Mouse (Mus musculus) kidney, adult 11 months (tissue): ENCODE data around the gene Rps16.

ENCODE experiments used
- DNase-seq: peaks from one replicate; pipeline ENCODE4 v3.0.0; 2022

The Rps16 gene

DNA sequence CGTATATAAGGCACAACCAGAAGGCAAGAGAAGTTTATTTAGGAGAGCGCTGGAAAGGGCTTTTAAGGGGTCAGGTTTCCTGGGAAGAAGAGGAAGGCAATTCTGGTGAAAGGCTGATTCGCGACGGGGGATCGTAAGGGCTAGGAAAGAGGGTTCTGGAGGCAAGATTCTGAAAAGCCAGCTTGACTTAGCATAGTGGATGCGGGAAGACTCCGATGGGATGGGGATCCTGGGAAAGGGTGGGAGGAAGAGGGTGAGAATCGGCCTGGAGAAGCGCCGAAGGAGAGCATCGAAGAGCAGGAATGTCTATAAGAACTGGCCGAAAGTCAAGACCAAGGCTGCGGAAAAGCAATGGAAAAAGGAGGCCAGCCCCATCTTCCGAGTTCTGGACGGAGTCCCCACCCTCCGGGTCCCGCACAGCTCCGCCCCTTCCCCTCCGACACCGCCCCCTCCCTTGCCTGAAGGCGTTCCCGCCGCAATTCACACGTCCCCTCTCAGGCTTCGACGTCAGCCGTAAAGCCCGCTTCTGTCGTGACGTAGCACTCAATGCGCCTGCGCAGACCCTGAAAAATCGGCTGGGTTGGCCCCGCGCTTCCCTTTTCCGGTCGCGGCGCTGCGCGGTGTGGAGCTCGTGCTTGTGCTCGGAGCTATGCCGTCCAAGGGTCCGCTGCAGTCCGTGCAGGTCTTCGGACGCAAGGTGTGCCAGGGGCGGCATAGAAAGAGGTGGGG, at the start of gene Rps16:
Rps16 (plus strand) TSS at position 498 of the 729 bp plus-strand sequence.
- peak; percentile 95 for DNase-seq

DNA sequence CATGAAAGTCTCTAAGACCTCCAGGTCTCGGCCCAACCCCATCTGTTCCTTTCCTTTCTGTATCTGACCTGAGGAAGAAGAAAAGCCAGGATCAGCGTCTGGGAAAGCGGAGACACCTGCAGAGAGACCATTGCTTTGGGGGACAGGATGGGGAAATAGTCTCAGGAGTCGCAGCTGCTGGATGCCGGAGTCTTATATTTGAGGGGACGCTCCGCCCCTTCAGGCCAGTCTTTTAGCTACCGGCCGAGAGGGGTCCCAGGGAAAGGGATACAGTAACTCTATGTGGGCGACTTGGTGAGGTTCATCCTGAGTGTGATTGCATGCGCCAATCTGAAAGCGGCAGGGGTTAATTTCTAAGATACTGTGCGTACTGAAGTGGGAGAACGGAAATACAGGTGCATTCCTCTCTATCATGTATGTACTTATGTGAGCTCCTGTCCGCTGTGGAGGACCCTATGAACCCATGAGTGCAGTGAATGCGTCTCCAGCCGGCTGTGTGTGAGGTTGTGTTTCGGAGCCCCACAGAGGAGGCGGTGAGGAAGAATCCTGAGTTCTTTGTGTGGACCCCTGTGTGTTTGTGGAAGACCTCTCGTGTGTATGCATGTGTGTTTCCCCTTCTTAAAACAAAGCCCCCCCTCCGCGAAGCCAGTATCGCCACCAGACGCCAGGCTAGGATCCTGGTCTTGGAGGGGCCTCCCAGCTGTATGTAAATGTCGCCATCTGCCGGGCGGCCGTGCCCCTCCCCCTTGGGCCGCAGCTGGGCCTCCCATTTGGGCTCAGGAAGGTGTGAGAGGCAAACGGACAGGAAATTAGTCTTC, 48.6 kb upstream of the Rps16 start, which contains the start of gene Dll3:
Dll3 (minus strand) TSS at position 623 of the 818 bp plus-strand sequence.
- DNase-seq, result no peak

DNA sequence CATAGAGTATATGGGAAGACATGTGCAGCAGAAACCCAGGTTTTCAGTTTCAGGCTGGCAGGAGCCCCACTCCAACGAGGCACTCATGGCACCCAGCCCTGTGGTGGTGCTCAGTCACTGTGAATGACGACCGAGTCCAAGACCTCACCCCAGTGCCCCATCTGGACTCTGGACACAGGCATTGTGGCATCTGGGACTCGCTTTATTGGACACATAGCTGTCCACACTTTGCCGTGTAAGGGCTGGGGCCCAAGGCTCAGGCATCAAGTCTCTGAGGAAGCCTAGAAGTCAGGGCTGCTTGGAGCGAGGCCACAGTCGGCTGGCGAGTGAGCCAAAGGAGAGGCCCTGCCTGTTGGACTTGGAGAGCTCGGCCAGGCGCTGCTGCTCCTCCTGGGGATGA, 44.8 kb upstream of the Rps16 start:
- peak; percentile 74 for DNase-seq

DNA sequence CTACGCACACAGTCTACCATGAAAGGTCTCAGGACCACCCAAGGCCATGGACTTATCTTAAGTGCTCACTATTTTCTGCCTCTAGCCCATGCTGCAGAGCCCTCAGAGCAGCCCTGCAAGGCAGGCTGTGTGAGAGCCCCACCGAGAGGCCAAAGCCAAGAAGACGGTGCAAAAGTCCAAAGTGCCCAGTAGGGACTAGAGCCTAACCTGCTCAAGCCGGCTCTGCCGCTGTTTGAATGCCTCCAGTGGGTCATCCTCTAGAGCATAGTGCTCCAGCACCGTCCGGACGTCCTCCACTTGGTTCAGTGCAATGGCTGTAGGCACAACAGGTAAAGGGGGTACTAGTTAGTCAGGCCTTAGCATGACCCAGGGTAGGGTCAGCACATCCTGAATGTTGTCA, 44.2 kb upstream of the Rps16 start:
- peak; percentile 77 for DNase-seq

DNA sequence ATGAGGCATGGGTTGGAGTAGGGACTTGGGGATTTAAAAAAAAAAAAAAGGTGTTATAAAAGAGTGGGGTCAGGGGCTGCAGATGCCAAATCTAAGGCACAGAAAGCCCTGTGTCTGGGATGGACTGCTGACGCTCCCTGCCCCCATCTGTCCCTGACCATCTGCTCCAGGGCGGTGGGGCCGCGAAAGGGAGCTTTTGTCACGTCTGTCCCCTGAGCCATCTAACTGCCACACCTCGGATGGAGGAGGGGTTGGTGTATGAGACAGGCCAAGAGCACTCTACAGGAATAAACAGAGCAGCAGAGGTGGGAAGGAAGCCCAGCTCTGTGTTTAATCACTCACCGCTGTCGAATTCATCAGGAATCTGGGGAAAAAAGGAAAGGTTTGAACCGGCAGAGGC, 40.7 kb upstream of the Rps16 start:
- DNase-seq, result no peak

DNA sequence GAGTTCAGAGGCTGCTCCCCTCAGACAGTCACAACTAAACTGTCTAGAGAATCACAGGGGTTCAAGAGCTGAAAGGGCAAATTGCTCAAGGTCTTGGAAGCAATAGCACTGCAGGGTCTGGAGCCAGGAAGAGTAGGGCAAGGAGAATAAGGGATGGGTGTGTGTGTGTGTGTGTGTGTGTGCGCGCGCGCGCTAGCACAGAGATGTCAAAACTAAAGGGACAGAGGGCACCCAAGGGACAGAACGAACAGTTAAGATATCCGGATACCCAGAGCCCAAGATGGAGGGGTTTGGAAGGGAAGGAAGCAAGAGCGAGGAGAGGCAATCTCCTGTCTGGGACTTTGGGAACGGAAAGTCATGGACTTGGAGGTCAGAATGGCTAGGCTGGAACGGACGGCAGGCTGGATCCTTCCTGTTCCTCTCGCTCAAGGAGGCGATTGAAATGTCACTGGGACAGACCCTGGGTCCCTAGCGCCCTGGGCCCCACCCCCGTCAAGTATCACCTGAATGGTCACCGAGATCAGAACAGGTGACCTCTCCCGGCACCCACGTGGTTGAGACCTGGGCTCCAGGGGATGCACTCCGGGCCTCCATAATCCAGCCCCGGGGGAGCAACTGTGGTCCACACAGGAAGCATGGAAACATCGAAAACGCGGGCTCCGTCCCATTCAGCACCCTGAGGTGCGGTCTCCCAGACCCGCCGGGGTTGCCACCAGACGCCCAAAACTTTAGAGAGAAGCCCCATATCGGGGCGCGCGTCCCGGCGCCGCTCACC, 39.1 kb upstream of the Rps16 start:
- DNase-seq, result no peak

DNA sequence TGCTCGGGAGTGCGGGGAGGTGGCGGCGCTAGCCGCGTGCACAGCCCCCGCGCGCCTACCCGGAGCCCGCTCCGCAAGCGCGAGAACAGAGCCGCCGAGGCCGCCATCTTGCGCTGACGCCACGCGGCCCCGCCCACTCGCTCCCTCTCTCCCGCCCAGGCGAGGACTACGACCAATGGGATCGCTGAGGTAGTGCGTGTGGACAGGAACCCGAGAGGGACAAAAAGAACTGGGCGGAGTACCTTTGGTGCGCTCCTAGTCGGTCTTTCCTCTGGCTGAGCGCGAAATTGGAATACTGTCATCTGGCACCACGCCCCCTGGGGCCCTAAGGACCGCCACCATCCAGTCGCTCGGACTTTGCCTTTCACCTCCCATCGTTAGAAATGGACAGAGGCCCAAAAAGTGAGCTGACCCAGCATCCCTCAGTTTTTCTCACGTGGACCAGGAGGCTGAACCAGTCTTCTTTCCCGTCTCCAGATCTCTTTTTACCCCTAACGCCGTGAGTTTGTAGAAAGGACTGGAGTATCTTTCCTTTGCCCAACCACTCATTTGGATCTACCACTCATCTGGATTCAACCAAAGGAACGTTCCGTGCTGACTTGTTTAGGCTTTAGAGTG, 38.4 kb upstream of the Rps16 start, which contains the start of gene Timm50:
Timm50 (minus strand) TSS at position 147 of the 618 bp plus-strand sequence.
- DNase-seq, result peak; percentile 97

DNA sequence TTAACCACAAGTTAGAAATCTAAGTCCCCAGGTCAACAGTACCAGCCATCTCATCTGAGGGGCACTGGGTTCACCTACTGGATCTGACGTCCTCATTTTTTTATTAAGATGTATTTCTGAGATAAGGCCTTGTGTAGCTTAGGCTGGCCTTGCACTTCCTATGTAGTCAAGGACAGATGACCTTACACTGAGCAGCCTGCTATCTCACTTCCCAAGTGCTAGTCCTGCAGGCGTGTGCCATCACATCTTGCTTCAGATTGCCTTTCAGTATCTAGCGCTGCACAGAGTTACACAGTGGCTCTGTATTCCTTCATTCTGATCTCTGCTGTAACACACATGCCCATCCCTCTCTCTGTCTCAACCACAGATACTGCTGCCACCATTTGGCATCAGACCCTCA, 32.4 kb upstream of the Rps16 start:
- DNase-seq, result no peak

DNA sequence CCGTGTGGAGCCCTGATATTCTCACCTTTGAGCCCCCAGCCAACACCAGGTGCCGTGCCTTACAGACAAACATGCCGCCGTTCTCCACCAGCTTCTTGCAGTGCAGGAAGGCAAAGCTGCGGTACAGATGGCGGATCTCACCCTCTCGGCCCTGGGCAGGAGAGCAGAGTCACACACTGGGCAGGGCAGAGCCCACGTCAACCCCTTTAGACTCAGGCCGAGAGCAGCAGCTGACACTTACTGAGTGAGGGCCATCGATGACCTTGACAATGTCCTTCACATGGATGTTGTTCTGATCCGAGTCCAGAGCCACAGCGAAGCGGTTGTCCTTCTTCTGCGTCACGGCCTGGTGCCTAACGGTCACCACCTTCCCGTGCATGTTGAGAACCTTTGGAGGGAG, 31.7 kb upstream of the Rps16 start:
- no peak for DNase-seq

DNA sequence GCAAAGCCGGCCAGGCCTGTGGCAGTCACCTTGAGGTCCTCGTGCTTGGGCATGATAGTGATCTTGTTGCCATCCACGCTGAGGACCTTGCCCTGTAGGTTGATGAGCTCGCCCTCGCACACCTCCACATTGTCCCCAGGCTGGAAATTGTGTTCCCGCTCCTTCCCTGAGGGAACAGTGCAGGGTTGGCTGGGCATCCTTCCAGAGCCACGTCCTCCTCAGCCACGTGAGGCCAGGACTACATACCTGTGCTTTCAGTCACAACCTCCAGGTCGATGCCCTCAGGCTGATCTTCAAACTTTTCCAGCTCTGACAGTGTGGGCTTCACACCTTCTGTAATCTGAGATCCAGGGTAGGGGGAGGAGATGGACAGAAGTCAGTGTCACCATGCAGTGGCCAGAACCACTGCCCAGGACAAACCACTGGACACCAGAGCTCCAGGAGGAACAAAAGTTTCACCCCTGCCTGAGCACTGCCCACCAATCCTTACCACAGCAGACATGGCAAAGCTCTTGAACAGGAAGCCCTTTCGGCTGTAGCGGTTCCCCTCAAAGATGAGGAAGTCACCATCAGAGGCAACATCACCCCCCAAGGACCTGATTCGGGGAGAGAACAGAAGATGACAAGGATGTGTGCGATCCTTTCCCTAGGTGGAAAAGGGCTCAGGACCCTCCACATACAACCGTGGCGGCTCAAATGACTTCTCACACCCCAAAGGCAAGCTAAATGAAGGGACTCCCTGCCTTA, 28.3 kb upstream of the Rps16 start:
- DNase-seq, result peak; percentile 67

DNA sequence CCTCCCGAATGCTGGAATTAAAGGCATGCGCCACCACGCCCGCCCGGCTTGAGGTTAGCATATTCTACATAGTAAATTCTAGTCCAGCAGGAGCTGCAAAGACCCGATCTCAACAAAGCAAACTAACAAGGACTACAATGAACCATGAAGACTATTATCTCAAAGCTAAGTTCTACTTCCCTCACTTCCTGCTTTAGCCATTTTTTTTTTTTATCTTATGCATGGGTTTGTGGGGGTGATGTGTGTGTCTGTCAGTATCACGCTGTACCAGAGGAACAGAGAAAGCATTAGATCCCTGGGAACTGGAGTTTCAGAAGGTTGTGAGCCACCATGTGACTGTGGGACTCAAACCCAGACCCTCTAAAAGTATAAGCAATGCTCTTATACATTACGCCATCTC, 25.2 kb upstream of the Rps16 start:
- DNase-seq, result no peak

DNA sequence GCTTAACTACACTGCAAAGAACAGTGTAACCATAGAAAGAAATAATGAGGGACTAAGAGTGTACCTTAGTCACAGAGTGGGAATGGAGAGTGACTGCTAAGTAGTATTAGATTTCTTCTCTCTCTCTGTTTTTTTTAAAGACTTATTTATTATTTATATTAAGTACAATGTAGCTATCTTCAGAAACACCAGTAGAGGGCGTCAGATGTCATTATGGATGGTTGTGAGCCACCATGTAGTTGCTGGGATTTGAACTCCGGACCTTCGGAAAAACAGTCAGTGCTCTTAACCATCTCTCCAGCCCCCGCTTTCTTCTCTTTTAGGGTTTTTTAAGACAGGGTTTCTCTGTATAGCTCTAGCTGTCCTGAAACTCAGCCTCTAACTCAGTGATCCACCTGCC, 24.0 kb upstream of the Rps16 start:
- no peak for DNase-seq

DNA sequence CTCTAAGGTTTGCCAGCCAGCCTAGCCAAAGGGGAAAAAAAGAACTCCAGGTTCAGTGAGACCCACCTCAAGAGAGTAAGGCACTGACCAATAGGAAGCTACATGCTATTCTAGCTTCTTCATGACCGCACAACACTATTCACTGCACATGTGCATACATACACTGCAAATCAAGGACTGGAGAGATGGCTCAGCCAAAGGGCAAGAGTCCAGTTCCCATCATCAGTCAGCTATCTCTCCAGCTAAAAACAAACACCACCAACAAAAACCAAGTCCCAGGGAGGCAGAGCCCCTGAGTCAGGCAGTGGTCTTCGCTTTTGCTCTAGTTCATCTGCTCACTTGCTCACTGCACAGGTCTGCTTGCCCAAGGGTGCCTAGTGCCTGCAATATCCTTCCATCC, 22.2 kb upstream of the Rps16 start:
- no peak for DNase-seq

DNA sequence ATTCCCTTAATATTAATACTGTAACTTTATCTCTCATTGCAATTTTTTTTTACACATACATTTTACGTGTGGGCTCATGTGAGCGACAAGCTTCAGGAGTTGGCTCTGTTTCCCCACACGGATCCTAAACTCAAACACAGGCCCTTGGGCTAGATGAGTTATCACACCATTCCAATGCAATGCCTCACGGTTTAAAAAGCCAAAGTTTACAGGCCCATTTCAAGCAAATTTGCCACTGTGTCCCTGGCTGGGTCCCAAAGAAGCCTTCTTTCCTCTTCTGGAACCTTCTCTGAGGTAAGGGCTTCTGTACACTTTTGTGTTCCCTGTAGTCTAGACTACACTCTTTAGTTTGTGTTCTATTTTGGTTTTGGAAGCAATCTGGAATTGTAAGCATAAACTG, 15.9 kb upstream of the Rps16 start:
- no peak for DNase-seq

DNA sequence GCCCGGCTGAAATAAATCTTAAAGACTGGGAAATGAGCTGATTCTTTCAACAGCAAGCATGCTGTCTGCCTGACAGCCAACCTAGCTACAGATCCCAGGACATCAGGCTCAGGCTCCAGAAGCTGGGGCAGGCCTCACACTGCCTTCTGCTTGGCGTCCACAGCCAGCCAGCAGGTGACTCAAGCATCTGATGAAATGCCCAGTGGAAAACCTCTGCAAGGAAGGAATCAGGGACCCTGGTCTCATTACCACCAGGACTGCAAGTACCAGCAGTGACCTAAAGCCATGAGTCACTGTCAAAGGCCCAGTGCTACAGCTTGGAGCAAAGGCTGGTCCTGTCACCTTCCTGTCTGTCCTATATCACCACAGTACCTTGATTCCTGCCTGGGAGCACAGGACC, 15.0 kb upstream of the Rps16 start:
- DNase-seq, result no peak

DNA sequence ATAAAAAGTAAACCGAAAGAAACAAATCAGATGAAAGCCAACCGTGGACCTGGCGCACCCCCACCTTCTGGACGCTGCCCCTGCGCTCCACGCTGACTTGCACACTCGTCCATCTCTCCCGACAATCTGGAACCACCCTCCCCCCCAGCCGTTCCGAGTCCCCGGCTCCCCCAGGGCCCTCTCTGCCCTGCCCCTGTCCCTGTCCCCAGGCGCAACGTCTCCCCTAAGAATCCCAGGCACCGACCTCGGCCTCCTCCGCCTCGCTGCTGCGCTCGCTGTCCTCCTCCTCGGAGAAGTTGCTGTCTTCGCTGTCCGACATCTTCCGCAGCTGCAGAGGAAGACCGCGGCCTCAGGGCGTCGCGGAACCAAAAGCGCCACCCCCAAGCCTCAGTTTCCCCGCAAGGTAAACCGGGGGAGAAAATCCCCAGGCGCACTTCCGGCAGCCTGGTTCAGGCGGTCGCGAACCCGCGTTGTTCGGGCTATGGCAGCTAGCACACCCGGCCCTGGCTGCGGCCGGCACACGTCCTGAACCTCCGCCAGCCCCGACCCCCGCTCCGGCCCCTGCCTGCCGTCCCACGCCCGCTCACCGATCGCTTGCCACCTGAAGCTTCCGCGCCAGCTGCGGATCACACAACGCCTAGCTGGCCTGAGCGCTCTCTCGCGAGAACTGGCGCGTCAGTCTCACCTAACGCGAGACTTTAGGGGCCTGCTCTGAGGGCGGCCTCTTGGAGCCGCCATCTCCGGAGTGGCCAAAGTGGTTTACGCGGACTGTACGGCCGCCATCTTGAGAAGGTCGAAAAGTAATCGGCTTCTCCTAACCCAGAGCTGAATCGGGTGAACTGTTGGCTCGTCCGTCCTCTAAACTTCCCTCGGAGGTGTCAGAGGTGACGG, 12.1 kb upstream of the Rps16 start, which contains the start of gene Supt5:
Supt5 (minus strand) TSS at position 639 of the 891 bp plus-strand sequence.
- DNase-seq, result peak; percentile 98

DNA sequence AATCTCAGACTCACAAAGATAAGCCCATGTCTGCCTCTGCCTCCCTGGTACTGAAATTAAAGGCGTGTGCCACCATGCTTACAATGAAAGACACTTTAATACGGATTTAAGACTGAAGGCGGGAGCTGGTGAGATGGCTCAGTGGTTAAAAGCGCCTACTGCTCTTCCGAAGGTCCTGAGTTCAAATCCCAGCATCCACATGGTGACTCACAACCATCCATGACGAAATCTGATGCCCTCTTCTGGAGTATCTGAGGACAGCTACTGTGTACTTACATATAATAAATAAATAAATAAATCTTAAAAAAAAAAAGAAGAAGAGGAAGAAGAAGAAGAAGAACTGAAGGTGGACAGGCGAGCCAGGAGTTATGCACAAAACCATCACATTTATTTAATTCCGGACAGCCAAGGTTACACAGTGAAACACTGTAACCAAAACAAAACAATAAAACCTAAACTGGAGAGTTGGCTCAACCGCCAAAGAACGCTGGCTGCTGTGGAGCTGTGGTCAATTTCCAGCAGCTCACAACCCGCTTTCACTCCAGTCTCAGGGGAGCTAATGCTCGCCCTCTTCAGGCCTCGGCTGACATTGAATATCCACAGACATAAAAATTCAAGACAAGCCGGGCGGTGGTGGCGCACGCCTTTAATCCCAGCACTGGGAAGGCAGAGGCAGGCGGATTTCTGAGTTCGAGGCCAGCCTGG, 11.1 kb upstream of the Rps16 start:
- DNase-seq, result peak; percentile 67

DNA sequence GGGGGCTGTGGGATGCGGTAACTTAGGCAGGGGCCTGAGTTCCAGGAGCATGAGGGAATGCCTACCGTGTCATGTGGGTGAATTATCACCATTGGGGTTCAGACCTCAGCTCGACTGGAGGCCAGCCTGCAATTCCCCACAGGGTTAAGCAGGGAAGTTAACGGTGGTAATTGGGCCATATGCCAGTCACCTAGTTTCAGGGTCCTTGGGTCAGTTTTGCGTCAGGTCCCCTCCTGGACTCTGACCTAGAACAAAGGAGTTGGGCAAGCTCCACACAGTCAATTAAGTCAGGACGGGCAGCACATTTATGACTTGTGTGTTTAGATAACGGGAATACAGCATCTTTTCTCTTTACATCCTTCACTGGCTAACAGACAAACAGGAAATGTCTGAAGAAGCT, 9.1 kb upstream of the Rps16 start:
- no peak for DNase-seq

DNA sequence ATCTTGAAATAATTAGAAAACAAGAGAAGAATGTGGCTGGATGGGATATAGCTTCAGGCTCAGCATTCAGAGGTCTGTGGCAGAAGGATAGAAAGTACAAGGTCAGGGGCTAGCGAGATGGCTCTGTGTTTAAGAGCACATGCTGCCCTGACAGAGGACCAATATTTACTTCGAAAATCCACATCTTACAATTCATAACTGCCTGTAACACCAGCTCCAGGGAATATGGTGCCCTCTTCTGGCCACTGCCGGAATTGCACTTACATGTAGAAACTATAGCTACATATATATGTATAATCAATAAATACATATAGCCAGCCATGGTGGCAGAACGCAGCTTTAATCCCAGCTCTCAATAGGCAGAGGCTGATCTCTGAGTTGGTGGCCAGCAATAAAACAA, 5.8 kb upstream of the Rps16 start:
- no peak for DNase-seq

DNA sequence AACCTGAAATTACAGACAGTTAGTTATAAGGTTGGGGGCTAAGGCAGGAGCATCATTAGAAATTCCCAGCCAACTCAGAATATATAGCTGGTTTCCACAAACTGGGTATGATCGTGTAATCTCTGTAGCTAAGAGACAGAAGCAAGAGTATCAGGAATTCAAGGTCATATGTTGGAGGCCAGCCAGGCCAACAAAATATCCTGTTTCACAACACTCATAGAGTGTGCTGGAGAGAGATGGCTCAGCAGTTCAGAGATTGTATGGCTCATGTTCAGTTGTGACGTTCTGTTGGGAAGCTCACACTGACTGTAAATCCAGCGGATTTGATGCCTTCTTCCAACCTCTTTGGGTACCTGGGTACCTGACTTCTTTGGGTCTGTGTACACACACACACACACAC, 2.7 kb upstream of the Rps16 start:
- no peak for DNase-seq
